Mouse (Mus musculus) heart, postnatal 0 days (tissue): ENCODE results near the gene Erg28.

ENCODE experiments used
- CTCF ChIP-seq: IDR thresholded peaks from 2 replicates; pipeline ENCODE4 v1.5.1; 2016; ENCODE audit warnings: antibody characterized with exemption, control low read depth, low read depth
- EP300 ChIP-seq: IDR thresholded peaks from 2 replicates; pipeline ENCODE4 v1.6.1; 2016; ENCODE audit warnings: antibody characterized with exemption, low read depth

GRCm38 (mm10) chr12:85784916-85785815 lies 39.2 kb downstream of the Erg28 start:
- TF ChIP-seq CTCF (no peak), EP300 (0 out of 2 replicates have a peak, but pooled peaks have one; percentile 22)
